Mouse (Mus musculus): ENCODE data around the gene Cers6. TPM values are rescaled to one million over a fixed set of nuclear protein-coding genes. Genes with fewer than 3 reads are reported as not detected.

Gene Cers6
- total and polyA plus RNA-seq, 2 experiments, result 3.9 to 16.0 TPM

DNA sequence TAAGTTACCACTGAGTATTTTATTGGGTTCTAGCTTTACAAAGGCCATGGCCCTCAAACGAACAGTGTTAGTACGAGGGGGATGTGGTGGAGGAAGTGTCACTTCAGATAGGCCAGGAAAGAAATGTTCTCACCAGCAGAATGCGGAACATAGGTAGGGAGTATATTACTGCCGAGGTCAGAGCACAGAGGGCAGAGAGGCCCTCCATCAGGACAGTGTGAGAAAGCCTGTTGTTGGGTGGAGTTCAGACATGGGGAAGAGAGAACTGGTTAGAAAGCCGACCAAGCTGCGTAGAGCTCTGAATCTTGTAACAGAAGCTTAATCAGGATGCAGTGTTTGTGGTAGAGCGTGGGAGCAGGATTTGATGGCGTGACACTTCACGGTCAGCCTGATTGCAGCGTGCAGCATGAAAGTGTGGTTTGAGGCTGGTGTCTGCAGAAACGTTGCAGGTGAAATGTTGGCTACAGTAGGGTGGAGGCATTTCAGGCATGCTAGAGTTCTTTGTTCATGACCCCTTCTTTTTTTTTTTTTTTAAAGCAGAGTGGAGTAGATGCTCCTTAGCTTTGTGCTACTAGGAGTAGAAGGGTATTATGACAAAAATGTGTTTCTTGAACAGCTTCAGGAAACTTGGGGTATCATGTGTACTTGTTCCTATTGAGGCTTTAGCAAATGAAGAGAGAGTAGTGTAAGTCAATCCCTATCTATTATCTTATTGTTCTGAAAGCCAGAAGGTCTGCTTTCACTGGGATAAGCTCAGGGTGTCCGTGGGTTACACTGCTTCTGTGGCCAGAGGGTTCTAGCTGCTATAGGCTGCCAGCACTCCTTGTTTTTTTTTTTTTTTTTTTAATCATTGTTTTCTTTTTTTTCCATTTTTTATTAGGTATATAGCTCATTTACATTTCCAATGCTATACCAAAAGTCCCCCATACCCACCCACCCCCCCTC lies 117.7 kb downstream of the Cers6 start:
- TF ChIP-seq CTCF (IDR thresholded peaks at IDR 0.05; ENCODE audit: low read depth, low read length), result no peak
- no peak for TF ChIP-seq POLR2A (IDR thresholded peaks at IDR 0.05; ENCODE audit: extremely low read depth, insufficient read depth, low read length)
- Histone ChIP-seq H3K79me2 (ENCODE audit: control insufficient read depth, insufficient read depth, low read length) (0 out of 2 replicates have a peak, but pooled peaks cover 1% of the 10 kb centered on the region), H3K4me1 (ENCODE audit: control insufficient read depth, insufficient read depth, low read length) (no peaks in the 10 kb centered on the region), H3K27ac (replicated peaks; ENCODE audit: insufficient read depth, low read depth, low read length) (no peak overlapping the region), H3K9ac (ENCODE audit: low read depth, low read length) (no peak overlapping the region), H3K27me3 (ENCODE audit: control insufficient read depth, insufficient read depth, low read length) (no peaks in the 10 kb centered on the region), H3K4me3 (ENCODE audit: insufficient read depth, low read depth, low read length) (no peak overlapping the region), H3K36me3 (ENCODE audit: control insufficient read depth, insufficient read depth, low read length) (no peaks in the 10 kb centered on the region)
- 75% methylated on average over 12 of the region's 12 CpGs for WGBS
- no peak for DNase-seq (ENCODE audit: extremely low read depth, low read depth, low spot score)

DNA sequence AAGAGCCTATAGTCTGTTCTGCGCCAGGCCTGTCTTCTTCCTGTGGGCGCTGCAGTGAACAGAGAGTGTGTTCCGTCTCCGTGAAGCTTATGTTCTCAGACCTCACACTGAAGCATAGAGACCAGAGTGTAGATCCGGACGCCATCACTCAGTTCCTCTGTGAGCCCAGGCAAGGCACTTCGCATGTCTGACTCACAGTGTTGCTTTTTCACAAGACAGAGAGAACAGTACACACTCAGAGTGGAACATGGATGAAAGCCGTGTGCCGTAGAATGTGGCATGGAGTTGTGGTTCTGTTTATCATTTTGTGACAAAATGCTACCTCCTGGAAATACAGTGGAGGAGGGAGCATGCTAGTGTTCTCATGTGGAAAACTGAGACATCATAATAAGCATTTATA lies 120.1 kb downstream of the Cers6 start:
- Histone ChIP-seq H3K27ac (replicated peaks; ENCODE audit: insufficient read depth, low read depth, low read length) (no peak overlapping the region), H3K4me3 (ENCODE audit: insufficient read depth, low read depth, low read length) (no peak overlapping the region), H3K27me3 (ENCODE audit: control insufficient read depth, insufficient read depth, low read length) (no peaks in the 10 kb centered on the region), H3K4me1 (ENCODE audit: control insufficient read depth, insufficient read depth, low read length) (no peaks in the 10 kb centered on the region), H3K9ac (ENCODE audit: low read depth, low read length) (no peak overlapping the region), H3K36me3 (ENCODE audit: control insufficient read depth, insufficient read depth, low read length) (no peaks in the 10 kb centered on the region), H3K79me2 (ENCODE audit: control insufficient read depth, insufficient read depth, low read length) (no peaks in the 10 kb centered on the region)
- no peak for TF ChIP-seq POLR2A (IDR thresholded peaks at IDR 0.05; ENCODE audit: extremely low read depth, insufficient read depth, low read length)
- no peak for TF ChIP-seq CTCF (IDR thresholded peaks at IDR 0.05; ENCODE audit: low read depth, low read length)
- 91% methylated on average over 9 of the region's 9 CpGs for WGBS
- no peak for DNase-seq (ENCODE audit: extremely low read depth, low read depth, low spot score)

DNA sequence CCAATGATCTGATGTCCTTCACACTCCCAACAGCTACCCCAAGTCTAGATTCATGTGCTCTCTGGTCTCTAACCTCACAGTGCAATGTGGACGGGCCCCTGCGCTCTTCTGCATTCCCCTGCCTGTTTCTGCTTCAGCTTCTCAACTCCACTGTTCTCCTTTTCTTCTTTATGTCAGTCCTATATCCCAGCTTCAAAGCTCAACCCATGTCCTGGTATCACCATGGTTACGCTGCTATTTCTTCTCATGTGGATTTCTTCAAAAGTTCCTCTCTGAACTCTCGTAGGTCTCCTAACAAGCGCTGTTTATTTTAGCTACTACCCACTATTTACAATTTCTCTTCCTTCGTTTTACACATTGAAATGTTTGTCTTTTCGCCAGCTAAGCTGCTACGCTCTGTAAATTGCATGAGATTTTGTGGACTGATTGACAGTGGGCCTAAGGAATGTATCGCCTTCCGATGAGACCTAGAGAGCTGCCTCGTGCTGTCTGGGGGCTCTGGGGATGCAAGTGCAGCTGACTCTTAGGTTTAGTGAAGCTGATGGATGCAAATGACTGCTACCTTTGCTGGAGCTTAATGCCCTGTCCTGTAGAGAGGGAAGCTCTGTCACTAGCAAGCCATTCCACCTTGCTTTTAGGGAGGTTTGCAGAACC lies 120.6 kb downstream of the Cers6 start:
- TF ChIP-seq POLR2A (IDR thresholded peaks at IDR 0.05; ENCODE audit: extremely low read depth, insufficient read depth, low read length), result no peak
- TF ChIP-seq CTCF (IDR thresholded peaks at IDR 0.05; ENCODE audit: low read depth, low read length), result no peak
- WGBS, result 74% methylated on average over 11 of the region's 11 CpGs
- DNase-seq (ENCODE audit: extremely low read depth, low read depth, low spot score), result no peak

DNA sequence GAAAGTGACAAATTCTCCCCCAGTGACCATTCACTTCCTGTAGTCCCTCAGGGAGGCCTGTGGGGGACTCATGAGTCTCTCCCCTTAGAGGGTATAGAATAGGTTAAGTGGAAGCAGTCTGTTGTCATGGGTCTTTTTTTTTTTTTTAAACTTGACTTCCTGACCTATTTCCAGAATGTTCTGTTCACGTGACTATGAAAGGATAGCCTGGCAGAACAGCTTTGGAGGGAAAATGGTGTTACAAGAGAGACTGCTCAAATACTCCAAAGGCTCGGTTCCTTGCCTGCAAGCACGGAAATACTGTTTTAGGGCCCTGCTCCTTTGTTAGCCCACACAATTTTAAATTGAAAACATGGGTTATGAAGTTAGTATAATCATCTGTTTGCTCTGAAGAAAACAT lies 121.7 kb downstream of the Cers6 start:
- Histone ChIP-seq H3K9ac (ENCODE audit: low read depth, low read length) (no peak overlapping the region), H3K4me3 (ENCODE audit: insufficient read depth, low read depth, low read length) (no peak overlapping the region), H3K27me3 (ENCODE audit: control insufficient read depth, insufficient read depth, low read length) (no peaks in the 10 kb centered on the region), H3K4me1 (ENCODE audit: control insufficient read depth, insufficient read depth, low read length) (no peaks in the 10 kb centered on the region), H3K36me3 (ENCODE audit: control insufficient read depth, insufficient read depth, low read length) (no peaks in the 10 kb centered on the region), H3K27ac (replicated peaks; ENCODE audit: insufficient read depth, low read depth, low read length) (no peak overlapping the region), H3K79me2 (ENCODE audit: control insufficient read depth, insufficient read depth, low read length) (no peaks in the 10 kb centered on the region)
- WGBS, result 87% methylated on average over 3 of the region's 3 CpGs
- DNase-seq (ENCODE audit: extremely low read depth, low read depth, low spot score), result no peak
- TF ChIP-seq POLR2A (IDR thresholded peaks at IDR 0.05; ENCODE audit: extremely low read depth, insufficient read depth, low read length) (no peak), CTCF (IDR thresholded peaks at IDR 0.05; ENCODE audit: low read depth, low read length) (no peak)

More for the DNA sequence above, 120.6 kb downstream of the Cers6 start:
- H3K9ac ChIP-seq (ENCODE audit: low read depth, low read length), result no peak overlapping the region
- no peaks in the 10 kb centered on the region for H3K27me3 ChIP-seq (ENCODE audit: control insufficient read depth, insufficient read depth, low read length)
- H3K4me1 ChIP-seq (ENCODE audit: control insufficient read depth, insufficient read depth, low read length), result no peaks in the 10 kb centered on the region
- no peak overlapping the region for H3K4me3 ChIP-seq (ENCODE audit: insufficient read depth, low read depth, low read length)
- no peaks in the 10 kb centered on the region for H3K36me3 ChIP-seq (ENCODE audit: control insufficient read depth, insufficient read depth, low read length)
- no peak overlapping the region for H3K27ac ChIP-seq (replicated peaks; ENCODE audit: insufficient read depth, low read depth, low read length)
- H3K79me2 ChIP-seq (ENCODE audit: control insufficient read depth, insufficient read depth, low read length), result no peaks in the 10 kb centered on the region

DNA sequence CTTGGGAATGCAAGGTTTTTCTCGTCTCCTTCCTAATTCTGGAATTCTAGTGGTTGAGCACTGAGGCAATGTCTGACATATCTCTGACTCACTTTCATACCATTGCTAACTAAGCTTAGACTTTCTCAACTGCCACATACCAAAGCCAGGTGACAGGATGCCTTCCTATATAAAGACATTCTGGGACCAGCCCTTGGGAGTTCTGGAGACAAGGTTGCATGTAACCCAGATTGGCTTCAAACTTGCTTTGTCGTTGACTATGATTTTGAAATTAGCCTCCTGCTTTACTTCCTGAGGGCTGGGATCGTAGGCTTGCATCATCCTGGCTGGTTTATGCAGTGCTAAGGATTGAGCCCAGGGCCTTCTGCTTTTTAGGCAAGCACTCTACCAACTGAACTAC lies 122.2 kb downstream of the Cers6 start:
- TF ChIP-seq CTCF (IDR thresholded peaks at IDR 0.05; ENCODE audit: low read depth, low read length), result no peak
- no peak for TF ChIP-seq POLR2A (IDR thresholded peaks at IDR 0.05; ENCODE audit: extremely low read depth, insufficient read depth, low read length)
- Histone ChIP-seq H3K9ac (ENCODE audit: low read depth, low read length) (no peak overlapping the region), H3K27ac (replicated peaks; ENCODE audit: insufficient read depth, low read depth, low read length) (no peak overlapping the region), H3K79me2 (ENCODE audit: control insufficient read depth, insufficient read depth, low read length) (no peaks in the 10 kb centered on the region), H3K27me3 (ENCODE audit: control insufficient read depth, insufficient read depth, low read length) (no peaks in the 10 kb centered on the region), H3K36me3 (ENCODE audit: control insufficient read depth, insufficient read depth, low read length) (no peaks in the 10 kb centered on the region), H3K4me1 (ENCODE audit: control insufficient read depth, insufficient read depth, low read length) (no peaks in the 10 kb centered on the region), H3K4me3 (ENCODE audit: insufficient read depth, low read depth, low read length) (no peak overlapping the region)
- 64% methylated on average over 3 of the region's 3 CpGs for WGBS
- DNase-seq (ENCODE audit: extremely low read depth, low read depth, low spot score), result no peak

Data from liver, adult 2 months (tissue).